Mouse (Mus musculus): ENCODE measurements around the gene Ctsl. TPM values are rescaled to one million over a fixed set of nuclear protein-coding genes. Genes with fewer than 3 reads are reported as not detected.

The Ctsl gene
- total RNA-seq, 2 experiments from 2014 or later: 56.8 to 57.5 TPM

DNA sequence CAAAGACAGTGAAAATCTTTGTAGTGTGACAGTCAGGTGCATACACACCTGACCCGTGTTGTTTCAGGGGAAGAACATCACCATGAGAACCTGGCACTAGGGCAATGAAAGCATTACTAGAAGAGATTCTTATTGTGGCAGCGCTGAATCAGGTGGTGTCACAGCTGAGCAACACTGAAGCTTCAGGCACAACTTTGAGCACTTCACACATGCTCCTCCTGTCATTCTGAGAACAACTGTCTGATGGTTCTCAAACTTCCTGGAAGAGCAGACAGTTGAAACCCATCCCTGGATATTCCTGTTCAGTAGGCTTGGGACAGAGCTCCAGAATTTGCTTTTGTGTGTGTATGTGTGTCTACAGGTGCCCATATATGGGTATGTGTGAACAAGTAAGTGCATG, 5.8 kb upstream of the Ctsl start:
- ATAC-seq (ENCODE audit: poor library complexity, severe bottlenecking): no peak

DNA sequence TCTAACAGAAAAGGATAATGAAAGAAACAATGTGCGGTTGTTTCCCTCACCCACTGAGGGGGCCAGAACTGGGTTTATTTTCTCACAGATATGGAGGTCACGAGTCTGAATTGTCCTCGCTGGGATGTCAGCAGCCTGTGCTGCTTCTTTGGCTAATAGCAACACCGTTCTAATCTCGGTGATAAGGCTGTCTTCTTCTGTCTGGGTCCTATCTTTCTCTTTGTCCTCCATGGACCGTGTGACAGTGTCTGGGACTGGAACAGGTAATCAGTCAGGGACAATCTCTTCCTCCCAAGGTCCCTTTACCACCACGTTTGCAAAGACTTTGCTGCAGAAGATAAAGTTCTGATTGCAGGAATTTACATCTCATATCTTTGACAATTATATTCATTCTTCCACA, 4.5 kb upstream of the Ctsl start:
- no peak for ATAC-seq (ENCODE audit: poor library complexity, severe bottlenecking)

DNA sequence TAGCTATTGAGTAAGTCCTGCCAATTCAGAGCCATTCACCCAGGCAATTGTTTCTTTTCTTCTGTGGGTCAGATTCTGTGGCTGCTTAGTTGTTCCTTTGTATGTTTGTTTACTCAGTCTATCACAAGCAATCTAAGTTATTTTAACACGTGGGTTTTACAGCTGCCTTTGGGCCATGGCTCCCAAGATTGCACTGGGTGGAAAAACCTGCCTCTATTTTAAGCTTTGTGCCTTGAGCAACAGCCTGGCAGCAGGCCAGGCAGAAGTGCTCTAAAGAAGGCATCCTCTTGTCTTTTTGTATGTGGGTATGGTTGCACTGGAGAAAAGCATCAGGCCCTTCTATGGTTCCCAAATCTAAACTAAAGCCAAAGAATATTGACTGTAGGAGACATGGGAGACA, 3.0 kb upstream of the Ctsl start:
- peak; percentile 18; the same call in 1 of the 2 replicates for ATAC-seq (ENCODE audit: poor library complexity, severe bottlenecking)

DNA sequence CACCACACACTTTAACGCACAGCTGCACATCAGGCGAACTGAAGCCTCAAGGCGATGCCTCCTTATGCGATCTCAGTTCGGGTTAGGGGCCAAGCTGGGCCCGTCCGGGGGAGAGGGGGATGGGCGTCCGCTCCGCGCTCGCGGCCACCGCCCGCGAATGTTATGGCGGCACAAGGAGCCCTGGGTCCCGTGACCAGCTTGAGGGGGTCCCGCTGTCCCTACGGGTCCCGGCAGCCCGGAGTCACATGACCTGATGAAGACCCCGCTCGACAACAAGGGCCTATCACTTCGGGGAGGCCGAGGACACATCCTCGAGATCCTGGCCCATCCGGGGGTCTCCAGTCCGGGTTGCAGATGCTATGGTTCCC, 901 bp downstream of the Ctsl start:
- peak; percentile 46 for ATAC-seq (ENCODE audit: poor library complexity, severe bottlenecking)

DNA sequence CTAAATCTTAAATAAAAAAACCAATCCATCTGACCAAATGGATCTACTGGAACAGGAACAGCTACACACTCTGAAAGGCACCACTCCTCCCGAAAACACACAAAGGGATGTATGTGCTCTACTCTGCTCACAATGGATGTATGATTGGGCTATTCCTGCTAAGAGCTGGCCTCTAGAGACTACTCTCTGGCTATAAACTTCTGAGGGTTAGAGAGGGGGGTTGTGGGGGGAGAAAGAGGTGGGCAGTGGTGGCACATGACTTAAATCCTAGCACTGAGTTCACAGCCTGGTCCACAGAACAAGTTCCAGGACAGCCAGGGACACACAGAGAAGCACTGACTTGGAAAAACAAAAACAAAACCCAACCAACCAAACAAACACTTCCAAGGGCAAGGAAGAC, 2.1 kb downstream of the Ctsl start:
- ATAC-seq (ENCODE audit: poor library complexity, severe bottlenecking): no peak

DNA sequence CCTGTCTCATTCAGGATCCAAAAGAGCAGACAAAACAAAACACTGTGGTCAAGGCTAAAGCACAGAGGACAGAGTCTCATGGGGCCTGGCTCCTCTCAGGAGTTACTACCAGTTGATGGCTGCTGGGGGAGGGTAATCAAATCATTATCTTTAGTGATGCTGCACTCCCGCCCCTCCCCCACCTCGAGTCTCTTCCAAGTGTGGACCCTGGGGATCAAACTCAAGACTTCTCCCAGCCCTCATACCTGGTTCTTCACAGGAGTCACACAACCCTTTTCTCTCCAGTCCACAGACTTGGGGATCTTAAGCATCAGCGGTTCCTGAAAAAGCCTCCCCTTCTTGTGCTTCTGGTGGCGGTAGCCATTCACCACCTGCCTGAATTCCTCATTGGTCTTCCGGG, 3.1 kb downstream of the Ctsl start:
- no peak for ATAC-seq (ENCODE audit: poor library complexity, severe bottlenecking)

DNA sequence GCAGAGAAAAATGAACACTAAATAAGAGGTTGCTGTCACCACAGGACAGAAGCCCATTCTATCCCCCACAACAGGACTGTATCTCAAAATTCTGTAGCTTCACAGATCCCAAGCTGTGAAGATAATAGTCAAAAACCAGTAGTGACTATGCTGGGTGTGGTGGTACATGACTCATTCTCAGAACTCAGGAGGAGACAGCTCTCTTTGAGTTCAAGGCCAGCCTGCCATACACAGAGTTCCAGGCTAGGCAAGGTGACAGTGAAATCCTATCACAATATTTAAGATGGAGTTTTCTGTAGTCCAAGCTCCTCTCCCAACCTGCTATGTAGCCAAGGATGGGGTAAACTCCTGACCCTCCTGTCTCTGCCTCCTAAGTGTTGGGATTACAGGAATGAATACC, 5.4 kb downstream of the Ctsl start:
- no peak for ATAC-seq (ENCODE audit: poor library complexity, severe bottlenecking)

DNA sequence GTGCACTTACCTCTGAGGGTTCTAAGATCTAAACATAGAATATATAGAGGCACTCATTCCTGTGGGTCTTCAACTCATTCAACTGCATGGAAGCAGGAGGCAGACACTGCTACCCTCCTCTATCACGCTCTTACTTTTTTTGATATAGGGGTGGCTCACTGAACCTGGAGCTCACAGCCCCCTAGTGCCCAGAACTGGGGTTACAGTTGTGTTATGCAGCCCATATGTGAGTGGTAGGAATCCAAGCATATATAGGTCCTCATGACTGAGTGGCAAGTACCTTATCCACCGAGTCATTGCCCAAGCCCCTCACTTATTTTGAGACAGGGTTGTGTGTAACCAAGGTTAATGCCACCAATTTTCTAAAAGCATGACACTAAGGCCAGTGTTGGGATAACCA, 6.4 kb downstream of the Ctsl start:
- ATAC-seq (ENCODE audit: poor library complexity, severe bottlenecking): peak; percentile 83

DNA sequence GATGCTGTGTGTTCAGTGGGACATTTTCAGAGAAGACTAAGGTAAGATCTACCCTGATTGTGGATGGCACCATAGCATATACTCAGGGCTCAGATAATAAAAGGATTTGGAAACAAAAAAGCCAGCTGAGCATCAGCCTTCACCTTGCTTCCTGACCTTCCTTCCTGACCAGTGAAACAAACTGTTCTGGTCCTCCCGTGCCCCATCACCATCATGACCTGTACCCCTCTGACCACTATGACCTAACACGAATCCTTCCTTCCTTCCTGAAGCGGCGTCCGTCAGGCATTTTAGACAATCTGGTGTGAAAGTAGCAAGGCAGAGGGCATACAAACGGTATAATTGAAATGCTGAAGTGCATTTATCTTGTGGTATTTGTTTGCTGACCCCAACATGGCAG, 8.6 kb downstream of the Ctsl start:
- no peak for ATAC-seq (ENCODE audit: poor library complexity, severe bottlenecking)

DNA sequence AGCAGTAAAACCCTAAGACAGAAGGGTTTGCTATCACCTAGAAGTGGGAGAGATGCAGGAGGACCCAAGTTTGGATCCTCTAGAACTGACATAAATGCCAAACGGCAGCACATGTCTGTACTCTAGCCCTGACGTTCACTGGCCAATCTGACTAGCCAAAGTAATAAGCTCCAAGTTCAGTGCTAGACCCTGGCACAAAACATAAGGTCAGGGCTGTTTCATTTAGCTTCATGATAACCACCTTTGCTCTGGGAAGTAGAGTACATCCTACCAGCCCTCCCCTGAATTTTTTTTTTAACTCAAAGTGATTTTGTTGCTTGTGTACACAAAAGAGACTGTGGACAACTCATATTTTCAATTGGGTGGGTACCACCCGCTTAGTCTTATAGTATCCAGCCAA, 9.7 kb downstream of the Ctsl start:
- ATAC-seq (ENCODE audit: poor library complexity, severe bottlenecking): no peak

DNA sequence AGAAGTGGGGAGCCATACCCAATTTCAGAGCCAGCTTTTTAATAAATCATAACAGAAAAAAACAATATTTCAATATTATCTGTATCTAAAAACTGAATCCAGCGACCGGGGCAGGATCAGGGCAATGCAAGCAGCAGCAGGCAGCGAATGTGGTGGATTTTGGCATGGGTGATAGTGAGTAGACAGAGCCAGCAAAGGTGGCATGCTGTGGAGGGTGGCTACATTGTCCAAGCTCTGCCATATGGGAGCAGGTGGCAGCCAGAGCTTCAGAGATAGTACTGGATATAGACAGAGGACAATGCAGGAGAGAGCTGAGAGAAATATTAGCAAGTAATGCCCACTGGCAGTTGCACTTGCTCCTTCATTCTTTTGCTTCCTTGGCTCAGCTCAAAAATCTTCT, 11.0 kb downstream of the Ctsl start:
- no peak for ATAC-seq (ENCODE audit: poor library complexity, severe bottlenecking)

DNA sequence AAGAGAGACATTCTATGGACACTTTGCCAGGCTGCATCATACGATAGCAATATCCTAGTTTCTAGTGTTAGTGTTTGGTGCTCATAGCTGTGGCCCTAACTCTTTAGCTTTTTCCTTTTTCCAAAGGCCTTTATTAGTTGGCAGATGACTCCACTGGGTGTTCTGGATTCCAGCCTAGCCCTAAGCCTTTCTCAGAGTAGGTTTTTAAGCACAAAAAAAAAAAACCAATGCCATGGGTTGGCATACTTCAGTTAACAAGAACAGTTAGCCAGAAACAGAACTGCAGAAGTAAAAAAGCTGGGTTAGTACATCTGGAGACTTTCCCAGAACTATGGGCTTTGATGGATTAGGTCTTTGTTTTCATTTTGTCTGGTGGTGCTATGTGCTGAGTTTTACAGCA, 12.2 kb downstream of the Ctsl start:
- no peak for ATAC-seq (ENCODE audit: poor library complexity, severe bottlenecking)

DNA sequence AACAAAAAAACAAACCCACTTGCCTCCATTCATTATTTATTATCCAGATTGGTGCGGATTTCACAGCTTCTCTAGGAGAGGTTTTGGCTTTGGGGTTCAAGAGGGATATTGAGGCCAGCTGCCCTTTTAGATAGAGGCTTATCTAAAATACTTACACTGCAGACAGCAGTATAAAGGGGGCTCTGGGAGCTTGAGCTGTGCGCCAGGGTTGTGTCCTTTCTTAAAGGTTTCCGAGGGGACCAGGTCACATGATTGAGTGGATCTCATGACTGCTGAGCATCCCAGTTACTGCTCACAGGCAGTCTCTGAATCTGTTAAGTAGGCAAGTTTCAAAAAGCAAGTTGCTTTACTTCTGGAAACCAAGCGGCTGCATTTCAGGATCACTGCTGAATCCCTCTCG, 13.3 kb downstream of the Ctsl start:
- ATAC-seq (ENCODE audit: poor library complexity, severe bottlenecking): no peak

DNA sequence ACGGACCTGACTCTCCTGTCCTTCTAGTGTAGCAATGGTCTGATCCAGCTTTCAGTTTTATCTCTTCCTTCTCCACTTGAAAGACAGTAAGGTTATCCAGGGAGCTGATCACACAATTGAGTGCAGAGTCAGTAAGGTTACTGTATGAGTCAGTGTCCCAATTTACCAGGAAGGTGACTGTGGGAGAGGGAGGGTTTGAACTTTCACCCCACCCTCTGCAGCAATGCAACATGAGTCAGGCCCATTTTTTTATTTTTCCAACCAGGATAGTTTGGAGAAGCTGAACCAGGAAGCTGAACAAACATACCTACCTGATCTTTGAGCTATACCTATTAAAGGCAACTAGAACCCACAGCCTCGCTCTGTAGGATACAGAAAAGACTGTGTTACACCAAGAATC, 21.2 kb downstream of the Ctsl start:
- ATAC-seq (ENCODE audit: poor library complexity, severe bottlenecking): no peak

DNA sequence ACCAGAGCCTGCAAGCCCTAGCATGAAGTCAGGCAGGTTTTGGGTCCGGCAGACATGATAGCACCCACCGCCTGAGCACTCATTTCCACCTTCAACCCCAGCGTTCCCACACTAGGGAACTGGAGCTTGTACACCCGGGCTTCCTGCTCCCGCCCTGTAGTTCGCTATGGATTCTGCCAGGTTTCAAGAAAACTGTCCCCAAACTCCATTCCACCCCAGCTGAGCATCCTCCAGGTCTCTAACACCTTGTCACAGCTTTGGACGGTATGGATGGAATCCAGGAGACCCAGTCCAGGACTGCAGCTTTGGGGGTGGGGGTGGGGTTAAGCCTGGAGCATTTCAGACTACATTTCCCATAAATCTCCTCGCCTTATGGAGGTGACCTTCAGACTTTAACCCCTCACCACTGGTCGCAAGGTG, 26.6 kb downstream of the Ctsl start:
- peak; percentile 76 for ATAC-seq (ENCODE audit: poor library complexity, severe bottlenecking)

DNA sequence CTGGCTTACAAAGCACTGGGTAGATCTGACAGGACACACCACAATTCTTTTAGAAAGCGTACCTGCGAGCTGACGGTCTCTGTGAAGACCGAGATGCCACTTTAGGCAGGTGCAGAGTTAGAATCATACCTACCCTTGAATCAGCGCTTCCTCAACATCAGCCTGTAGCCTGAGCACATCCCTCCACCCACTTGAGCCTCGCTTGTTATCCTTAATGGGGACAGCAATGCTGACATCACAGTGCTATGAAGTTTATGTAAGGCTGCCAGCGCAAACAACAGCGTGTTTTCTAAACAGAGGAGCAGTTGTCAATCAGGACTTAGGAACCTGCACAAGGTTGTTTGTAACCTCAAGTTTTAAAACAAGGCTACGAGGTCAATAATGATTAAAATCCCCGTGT, 27.1 kb downstream of the Ctsl start:
- peak; percentile 45; the same call in 1 of the 2 replicates for ATAC-seq (ENCODE audit: poor library complexity, severe bottlenecking)

DNA sequence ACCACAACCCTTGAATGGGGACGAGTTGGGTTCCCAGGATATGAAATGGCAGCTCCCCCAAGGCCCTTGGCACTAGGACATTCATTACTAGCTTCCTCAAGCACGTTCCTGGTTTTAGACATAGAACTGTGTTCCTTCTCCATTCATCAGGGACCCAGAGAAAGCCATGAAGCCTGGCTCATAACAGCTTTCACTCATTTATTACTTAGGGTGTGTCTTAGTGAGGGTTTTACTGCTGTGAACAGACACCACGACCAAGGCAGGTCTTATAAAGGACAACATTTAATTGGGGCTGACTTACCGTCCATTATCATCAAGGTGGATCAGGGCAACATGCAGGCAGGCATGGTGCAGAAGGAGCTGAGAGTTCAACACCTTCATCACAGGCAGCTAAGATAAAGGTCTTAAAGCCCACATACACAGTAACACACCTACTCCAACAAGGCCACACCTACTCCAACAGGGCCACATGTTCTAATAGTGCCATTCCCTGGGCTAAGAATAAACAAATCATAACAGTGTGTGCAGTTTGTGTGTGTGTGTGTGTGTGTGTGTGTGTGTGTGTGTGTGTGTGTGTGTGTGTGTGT, 35.1 kb downstream of the Ctsl start:
- ATAC-seq (ENCODE audit: poor library complexity, severe bottlenecking): no peak

DNA sequence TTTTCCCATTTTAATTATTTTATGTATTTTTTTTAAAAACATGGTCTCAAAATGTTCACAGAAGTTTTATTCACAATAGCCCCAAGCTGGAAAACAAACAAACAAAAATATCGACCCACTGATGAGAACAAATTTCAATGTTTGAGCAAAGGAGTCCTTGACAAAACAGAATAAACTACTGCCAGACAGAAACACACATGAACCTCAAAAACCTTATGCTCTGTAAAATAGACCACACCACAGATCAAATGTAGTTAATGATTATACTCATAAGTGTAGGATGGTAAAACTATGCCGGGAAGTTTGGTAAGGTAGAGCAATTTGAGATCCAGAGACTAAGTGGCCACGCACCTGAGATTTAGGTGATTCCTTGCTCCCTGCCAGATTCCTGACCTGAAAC, 37.6 kb downstream of the Ctsl start:
- ATAC-seq (ENCODE audit: poor library complexity, severe bottlenecking): no peak

DNA sequence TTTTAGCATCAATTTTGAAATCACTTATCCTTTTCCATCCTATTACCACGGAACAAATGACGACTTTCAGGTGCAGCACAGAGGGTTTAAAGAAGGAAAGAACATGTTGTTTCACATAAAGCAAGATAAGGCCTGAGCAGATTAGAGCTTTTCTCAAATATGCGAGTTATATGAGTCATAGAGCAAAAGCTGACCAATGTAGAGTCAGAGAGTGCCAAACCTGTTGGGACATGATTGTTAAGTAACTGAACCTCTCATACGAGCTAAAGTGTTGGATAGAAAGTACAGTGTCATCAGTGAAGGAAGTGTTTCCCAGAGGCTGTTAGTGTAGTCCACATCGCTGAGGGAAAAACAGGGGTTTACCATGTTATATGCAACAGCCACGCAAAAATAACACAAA, 38.4 kb downstream of the Ctsl start:
- ATAC-seq (ENCODE audit: poor library complexity, severe bottlenecking): no peak

DNA sequence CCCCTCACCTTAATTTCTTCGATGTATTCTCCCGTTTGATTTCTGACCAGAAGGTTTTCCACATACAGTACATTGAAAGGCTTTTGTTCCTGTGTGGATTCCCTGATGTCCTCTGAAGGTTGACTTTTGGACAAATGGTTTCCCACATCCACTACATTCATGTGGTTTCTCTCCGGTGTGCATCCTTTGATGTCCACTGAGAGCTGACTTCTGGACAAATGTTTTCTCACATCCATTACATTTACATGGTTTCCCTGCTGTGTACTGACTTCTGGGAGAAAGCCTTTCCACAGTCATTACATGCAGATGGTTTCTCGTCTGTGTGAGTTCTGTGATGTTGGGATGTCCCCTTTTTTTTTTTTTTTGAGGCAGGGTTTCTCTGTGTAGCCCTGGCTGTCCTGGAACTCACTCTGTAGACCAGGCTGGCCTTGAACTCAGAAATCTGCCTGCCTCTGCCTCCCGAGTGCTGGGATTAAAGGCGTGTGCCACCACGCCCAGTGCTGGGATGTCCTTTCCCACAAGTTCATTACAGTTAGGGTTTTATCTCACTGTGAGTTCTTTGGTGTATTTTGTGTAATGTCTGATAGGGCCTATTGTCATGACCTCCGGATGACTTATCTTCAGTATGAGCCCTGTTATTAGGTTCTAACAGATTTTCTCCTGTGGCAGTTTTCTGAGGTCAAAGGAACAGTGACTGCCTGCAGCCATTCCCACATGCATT, 48.0 kb downstream of the Ctsl start:
- no peak for ATAC-seq (ENCODE audit: poor library complexity, severe bottlenecking)

DNA sequence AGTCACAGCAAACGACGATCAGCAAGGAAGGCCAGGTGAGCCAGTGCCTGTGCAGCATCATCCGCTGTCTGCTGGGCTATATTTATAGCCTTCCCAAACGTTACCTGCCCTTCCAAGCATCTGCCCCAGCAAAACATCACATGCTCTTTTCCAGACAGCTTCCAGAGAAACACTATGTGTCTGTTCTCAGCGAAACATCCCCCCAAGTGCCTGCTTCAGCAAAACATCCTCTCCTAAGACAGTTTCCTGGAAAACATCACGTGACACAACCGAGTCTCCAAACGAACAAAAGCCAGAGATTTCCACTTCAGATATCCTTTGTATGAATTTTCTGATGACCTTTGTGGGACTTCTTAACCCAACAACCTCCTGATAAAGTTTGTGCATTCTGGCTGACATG, 50.4 kb downstream of the Ctsl start:
- no peak for ATAC-seq (ENCODE audit: poor library complexity, severe bottlenecking)

DNA sequence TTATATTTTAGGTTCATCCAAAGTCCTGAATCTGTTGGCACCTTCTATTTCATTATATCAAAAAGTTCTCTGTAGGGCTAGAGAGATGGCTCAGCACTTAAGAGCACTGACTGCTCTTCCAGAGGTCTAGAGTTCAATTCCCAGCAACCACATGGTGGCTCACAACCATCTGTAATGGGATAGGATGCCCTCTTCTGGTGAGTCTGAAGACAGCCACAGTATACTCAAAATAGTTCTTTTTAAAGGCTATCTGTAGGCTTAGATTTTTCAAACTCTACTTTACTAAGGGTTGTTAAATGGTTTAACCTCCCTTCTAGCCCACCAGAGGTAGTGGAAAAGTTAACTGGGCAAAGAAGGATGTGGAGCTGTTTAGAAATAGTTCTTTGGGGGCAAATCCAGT, 50.9 kb downstream of the Ctsl start:
- no peak for ATAC-seq (ENCODE audit: poor library complexity, severe bottlenecking)

DNA sequence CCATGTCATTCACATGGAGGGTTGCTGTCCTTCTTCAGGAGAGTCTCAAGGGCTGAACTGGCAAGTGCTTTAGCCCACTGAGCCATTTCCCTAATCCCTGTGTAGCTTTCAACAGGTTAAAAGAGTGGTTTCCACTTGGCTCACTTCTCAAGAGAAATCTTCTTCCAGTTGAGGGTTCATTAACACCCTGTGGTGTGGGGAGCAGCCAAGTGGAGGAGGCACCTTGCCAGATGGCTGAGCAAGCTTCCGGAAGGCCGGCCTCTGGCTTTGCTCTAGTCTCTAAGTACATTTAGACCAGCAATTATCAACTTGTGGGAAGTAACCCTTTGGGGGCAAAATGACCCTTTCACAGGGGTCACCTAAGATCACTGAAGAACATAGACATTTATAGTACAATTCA, 52.3 kb downstream of the Ctsl start:
- ATAC-seq (ENCODE audit: poor library complexity, severe bottlenecking): no peak

All from megakaryocyte, adult 5-6 weeks (primary cell).